Mouse (Mus musculus): ENCODE data around the gene Kif2c.

Gene Kif2c

DNA sequence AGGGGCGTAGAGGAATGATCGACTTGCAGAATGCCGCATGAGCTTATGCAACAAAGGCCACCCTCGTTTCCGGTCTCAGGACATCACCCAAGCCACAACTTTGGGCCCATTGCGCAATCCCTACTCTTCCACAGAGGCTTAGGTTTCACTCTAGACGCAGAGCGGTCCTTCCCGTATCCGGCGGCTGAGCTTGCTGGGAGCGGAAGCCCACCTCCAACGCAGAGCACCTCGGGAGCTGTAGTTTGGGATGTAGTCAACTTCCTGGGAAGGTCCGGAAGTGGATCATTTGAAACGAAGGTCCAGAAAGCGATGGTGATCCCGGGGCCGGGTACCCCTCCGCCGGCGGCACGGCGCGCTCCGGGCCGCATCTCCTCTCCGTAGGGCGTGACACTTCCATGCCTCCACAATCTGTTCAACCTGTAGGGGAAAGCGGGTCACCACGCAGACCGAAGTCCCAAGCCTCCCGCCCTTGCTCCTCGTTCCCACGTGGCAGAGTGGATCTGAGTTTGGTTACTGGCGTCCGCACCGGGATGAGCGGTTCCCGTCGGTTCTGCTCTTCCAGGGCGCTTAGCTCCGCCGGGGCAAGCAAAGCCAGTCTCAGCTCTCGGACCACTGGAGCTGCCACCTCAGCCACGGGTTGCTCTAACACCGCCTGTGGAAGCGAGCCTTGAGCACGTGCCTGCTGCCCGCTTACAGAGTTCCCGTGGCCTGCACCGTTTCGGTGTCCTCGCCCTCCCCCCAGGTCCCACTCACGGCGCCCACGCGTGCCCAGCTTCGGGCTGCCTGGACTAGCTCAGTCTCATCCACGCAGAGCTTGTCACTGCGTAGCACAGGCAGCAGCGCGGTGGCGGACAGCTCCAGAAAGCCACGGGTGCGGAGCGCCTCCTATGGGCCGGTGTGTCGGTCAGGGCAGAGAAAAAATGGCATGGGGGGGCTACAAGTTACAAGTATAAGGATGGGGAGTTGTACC, 61.7 kb downstream of the Kif2c start:
- DNase-seq (ENCODE audit: extremely low read depth, low read depth, low spot score): peak; percentile 94

DNA sequence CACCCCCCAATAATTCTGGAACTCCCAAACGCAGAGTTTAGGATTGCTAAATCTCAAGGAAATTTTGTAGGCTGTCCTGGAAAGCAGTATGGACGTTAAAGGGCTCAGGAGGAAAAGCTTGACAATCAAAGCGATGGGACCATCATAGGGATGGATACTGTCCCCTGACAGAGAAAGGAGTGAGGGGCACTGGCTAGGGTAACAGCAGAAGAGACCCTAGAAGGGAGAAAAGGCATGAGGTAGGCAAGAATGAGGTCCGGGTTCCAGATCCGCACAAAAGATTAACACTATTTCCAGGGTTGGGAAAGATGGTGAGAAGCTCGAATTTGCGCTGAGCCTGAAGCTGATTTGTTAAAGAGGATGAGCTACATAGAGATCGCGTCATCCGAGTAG, 62.4 kb downstream of the Kif2c start:
- DNase-seq (ENCODE audit: extremely low read depth, low read depth, low spot score): no peak

DNA sequence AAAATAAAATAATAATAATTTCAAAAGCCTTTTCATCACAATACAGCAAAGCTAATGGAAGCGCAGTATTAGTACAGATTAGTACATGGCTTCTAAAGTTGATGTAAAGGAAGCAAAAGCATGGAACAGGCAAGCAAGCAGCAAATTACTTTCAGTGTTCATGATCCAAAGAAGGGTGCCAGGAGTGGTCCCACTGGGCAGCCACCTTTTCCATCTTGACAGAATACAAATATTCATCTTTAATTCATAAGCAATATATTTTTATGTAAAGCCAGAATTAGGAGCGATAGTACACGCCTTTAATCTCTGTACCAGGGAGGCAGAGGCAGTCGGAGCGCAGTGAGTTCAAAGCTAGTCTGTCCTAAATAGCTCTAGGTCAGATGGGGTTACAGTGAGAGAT, 62.8 kb downstream of the Kif2c start:
- no peak for DNase-seq (ENCODE audit: extremely low read depth, low read depth, low spot score)

DNA sequence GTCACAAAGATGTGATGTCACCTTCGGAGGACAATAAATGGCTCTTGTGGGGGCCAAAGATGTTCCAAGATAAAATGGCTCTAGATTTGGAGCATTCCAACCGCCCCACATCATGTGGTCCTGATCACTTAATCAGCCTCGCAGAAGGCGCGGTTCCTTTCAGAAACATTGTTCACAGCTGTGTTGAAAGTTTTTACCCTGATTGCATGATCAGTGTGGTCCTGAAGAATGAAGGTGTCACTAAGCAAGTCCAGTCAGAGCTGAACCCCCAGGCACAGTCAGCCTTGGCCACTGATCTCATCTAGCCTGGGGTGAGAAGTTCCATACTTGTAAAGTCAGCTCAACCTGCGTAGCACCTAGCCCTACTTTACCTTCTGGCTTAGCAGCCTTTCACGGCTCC, 64.5 kb downstream of the Kif2c start:
- peak; percentile 54 for DNase-seq (ENCODE audit: extremely low read depth, low read depth, low spot score)

DNA sequence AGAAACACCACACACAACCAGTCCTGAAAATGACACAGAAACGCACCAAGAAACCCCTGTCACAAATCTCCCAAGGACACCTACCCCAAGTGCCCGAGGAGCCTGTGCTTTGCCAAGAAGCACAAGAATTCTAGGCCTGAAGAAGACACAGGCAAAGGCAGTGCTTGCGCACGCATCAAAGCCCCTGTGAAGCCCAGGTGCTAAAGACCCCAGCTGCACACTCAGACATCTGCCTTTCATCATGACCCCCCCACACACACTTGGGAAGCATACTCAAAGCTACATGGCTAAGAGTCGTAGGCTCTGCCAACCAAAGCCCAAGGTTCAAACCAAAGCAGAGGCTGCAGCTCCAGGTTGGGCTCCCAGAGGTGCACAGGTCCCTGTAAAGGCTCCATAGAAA, 66.8 kb downstream of the Kif2c start:
- no peak for DNase-seq (ENCODE audit: extremely low read depth, low read depth, low spot score)

DNA sequence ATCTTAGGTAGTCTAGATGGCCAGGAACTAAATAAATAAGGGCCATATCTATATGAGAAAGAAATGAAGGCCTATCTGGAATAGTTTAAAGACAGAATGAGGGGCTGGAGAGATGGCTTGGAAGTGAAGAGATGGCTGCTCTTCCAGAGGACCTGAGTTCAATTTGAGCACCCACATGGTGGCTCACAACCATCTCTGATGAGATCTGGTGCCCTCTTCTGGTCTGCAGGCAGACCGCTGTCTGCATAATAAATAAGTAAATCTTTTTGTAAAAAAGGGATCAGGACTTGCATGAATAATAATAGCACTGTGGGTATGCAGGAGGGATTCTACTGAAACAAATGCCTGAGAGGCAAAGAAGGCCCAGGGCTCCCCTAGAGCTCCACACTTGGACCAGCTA, 69.2 kb downstream of the Kif2c start:
- DNase-seq (ENCODE audit: extremely low read depth, low read depth, low spot score): no peak

DNA sequence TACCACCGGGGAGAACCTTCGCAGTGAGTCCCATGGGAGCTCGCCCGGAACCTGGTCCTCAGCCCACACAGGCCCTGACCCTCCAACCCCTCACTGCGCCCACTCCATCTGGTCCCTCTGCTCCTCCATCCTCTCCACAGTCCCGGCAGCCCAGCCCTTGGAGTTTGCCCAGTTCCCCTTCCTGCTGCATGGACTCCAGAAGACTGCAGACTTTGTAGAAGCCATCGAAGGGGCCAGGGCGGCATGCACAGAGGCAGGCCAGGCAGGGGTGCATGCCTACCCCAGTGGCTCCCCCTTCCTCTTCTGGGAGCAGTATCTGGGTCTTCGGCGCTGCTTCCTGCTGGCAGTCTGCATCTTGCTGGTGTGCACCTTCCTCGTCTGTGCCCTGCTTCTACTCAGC, 71.5 kb downstream of the Kif2c start:
- no peak for DNase-seq (ENCODE audit: extremely low read depth, low read depth, low spot score)

DNA sequence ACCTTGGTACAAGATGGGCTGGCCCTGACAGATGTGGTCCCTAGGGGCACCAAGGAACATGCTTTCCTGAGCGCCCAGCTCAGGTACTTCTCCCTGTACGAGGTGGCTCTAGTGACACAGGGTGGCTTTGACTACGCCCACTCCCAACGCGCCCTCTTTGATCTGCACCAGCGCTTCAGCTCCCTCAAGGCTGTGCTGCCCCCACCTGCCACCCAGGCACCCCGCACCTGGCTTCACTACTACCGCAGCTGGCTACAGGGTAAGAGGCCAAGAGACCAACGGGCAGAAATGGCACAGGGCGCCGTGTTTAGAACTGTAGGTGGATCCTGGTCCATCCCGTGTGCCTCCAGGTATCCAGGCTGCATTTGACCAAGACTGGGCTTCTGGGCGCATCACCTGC, 72.2 kb downstream of the Kif2c start:
- DNase-seq (ENCODE audit: extremely low read depth, low read depth, low spot score): no peak

Data from fat pad, adult 2 months (tissue).